Mouse (Mus musculus) heart, embryonic 14.5 days (tissue): ENCODE results near the gene Hfe2. TPM values are rescaled to one million over a fixed set of nuclear protein-coding genes. Genes with fewer than 3 reads are reported as not detected.
"Not testable (repeated sequence)": the region's sequence is repeated elsewhere in the genome, so short reads cannot be mapped to it uniquely, and the experiment has no call there.

Source experiments
- ATAC-seq: fragments of 200-750 bp; cut with Nextera tagmentation; 2 replicates; pipeline ENCODE4 v1.8.0; 2017; ENCODE audit warnings: low read depth, moderate TSS enrichment; ENCODE audit not compliant: insufficient number of reproducible peaks, insufficient read depth, low FRiP score
- H3K27ac ChIP-seq, 2 experiments: fragments of 200-500 bp in 1 of 2; fragments of 300-500 bp in 1 of 2; sonication (generic) in 1 of 2; replicated peaks in 1 of 2; 2 replicates each; pipeline ENCODE4 v1.5.1; 2012 to 2014; ENCODE audit warnings: low read depth in 2 of 2, low read length in 2 of 2, control low read depth in 1 of 2, mild to moderate bottlenecking in 1 of 2, mixed read lengths in 1 of 2; ENCODE audit not compliant: control insufficient read depth in 1 of 2, insufficient read depth in 1 of 2
- H3K27me3 ChIP-seq: fragments of 300-500 bp; sonication (generic); 2 replicates; pipeline ENCODE4 v1.6.1; 2014; ENCODE audit warnings: mild to moderate bottlenecking, low read length, control low read depth; ENCODE audit not compliant: control insufficient read depth, insufficient read depth
- H3K36me3 ChIP-seq: fragments of 300-500 bp; sonication (generic); 2 replicates; pipeline ENCODE4 v1.6.1; 2014; ENCODE audit warnings: mild to moderate bottlenecking, control low read depth, low read length, mixed read lengths; ENCODE audit not compliant: control insufficient read depth, insufficient read depth
- H3K4me1 ChIP-seq, 2 experiments: fragments of 200-500 bp in 1 of 2; fragments of 300-500 bp in 1 of 2; sonication (generic) in 1 of 2; 2 replicates each; pipeline ENCODE4 v1.6.1; 2012 to 2014; ENCODE audit warnings: low read length in 2 of 2, control low read depth in 1 of 2, mixed read lengths in 1 of 2; ENCODE audit not compliant: control insufficient read depth in 2 of 2, insufficient read depth in 2 of 2
- H3K4me2 ChIP-seq: fragments of 300-500 bp; sonication (generic); 2 replicates; pipeline ENCODE4 v1.6.1; 2014; ENCODE audit warnings: mild to moderate bottlenecking, low read length
- H3K4me3 ChIP-seq, 2 experiments: fragments of 200-500 bp in 1 of 2; fragments of 300-500 bp in 1 of 2; sonication (generic) in 1 of 2; 2 replicates each; pipeline ENCODE4 v1.5.1; 2012 to 2014; ENCODE audit warnings: low read length in 2 of 2, mild to moderate bottlenecking in 2 of 2, control low read depth in 1 of 2, low read depth in 1 of 2, moderate library complexity in 1 of 2; ENCODE audit not compliant: control insufficient read depth in 1 of 2, insufficient read depth in 1 of 2
- H3K9ac ChIP-seq: fragments of 300-500 bp; sonication (generic); 2 replicates; pipeline ENCODE4 v1.6.1; 2014; ENCODE audit warnings: mild to moderate bottlenecking, low read length
- H3K9me3 ChIP-seq: fragments of 300-500 bp; sonication (generic); 2 replicates; pipeline ENCODE4 v1.6.1; 2016; ENCODE audit warnings: low read length, control low read depth; ENCODE audit not compliant: control insufficient read depth
- WGBS: fragments of 180-500 bp; shearing (Covaris S2); extraction: QIAGEN DNeasy Blood & Tissue Kit; methylation state at CpG from one replicate; pipeline ENCODE4 v1.1.7; 2014; 5-methylcytosine and 5-hydroxymethylcytosine counted together
- polyA plus RNA-seq: library from polyadenylated mRNA; unstranded; fragments of >200 nt; fragmentation: Nextera tagmentation; extraction: Ambion mirVana; gene quantifications from 2 replicates; pipeline ENCODE4 v1.2.1, GENCODE M21; 2014

Gene Hfe2
- polyA plus RNA-seq, 1 experiment from 2014 or later = 11.7 TPM

DNA sequence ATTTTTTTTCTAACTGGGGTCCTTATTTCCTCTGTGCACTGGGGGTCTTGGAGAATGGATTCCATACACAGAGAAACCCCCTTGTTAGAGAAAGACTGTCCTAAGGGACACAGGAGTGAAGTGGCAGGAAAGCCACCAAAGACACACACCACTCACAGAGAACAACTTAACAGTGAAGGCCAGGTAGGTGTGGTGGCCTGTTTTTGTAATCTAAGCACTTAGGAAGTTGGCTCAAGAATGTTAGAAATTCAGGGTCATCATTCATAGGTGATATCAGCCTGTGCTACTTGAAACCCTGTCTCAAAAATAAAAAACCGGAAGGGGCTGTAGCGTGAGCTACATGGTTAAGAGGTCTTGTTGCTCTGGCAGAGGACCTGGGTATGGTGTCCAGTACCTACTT, 41.0 kb upstream of the Hfe2 start:
- 91% methylated on average over 2 of the region's 2 CpGs for WGBS
- Histone ChIP-seq H3K27me3 (no peaks in the 10 kb centered on the region; the same call in 1 of the 2 replicates), H3K9ac (no peak overlapping the region), H3K9me3 (no peaks in the 10 kb centered on the region), H3K4me3 (no peak overlapping the region), H3K4me2 (no peak overlapping the region), H3K36me3 (no peaks in the 10 kb centered on the region), H3K4me1 (peaks cover 4 to 18% of the 10 kb centered on the region in 2 experiments), H3K27ac (no peak overlapping the region)
- no peak for ATAC-seq

DNA sequence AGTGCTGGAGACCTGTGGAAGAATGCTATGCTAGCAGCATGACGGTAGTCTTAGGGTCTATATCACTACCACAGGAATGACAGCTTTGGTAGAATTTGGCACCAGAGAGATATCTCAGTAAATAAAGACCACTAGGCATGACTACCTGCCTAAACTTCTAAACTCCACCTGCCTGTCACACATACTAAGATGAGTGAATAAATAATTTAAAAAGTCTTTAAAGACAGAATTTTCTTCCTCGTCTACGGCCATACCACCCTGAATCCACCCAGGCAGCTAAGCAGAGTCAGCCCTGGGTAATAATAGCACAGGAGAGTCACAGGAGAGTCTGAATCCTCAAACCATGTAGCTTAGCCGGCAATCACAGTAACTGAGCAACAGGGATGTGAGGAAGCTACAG, 40.1 kb upstream of the Hfe2 start:
- H3K9ac ChIP-seq = peak overlapping the region; percentile 59
- 60% methylated on average over 4 of the region's 4 CpGs for WGBS

DNA sequence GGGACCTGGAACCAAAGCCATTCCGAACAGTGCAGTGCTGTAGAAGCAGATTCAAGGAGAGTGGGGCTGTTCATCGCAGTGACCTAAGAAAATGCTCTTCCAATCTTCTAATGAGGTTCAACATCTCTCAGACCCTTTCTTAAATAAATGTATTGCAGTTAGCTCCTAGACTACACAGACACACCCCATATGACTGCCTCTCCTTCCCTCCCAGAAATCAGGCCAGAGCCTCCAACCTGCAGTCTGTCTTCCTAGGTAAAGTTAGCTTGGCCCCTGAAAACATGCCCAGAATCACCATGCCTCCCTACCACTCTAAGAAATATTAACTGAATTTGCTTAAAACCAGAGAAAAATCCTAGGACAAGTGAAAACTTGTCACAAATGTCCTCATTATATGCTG, 39.6 kb upstream of the Hfe2 start:
- H3K9ac ChIP-seq = peak overlapping the region; percentile 59

More for the DNA sequence above, 40.1 kb upstream of the Hfe2 start:
- H3K27ac ChIP-seq = peak overlapping the region; percentile 7 to 32; a peak in 1 of 4 replicates
- H3K4me3 ChIP-seq = no peak overlapping the region
- peak overlapping the region; percentile 38 for H3K4me2 ChIP-seq
- H3K4me1 ChIP-seq = peaks cover 4 to 18% of the 10 kb centered on the region in 2 experiments
- H3K36me3 ChIP-seq = no peaks in the 10 kb centered on the region
- no peak for ATAC-seq
- no peaks in the 10 kb centered on the region for H3K9me3 ChIP-seq
- no peaks in the 10 kb centered on the region; the same call in 1 of the 2 replicates for H3K27me3 ChIP-seq

DNA sequence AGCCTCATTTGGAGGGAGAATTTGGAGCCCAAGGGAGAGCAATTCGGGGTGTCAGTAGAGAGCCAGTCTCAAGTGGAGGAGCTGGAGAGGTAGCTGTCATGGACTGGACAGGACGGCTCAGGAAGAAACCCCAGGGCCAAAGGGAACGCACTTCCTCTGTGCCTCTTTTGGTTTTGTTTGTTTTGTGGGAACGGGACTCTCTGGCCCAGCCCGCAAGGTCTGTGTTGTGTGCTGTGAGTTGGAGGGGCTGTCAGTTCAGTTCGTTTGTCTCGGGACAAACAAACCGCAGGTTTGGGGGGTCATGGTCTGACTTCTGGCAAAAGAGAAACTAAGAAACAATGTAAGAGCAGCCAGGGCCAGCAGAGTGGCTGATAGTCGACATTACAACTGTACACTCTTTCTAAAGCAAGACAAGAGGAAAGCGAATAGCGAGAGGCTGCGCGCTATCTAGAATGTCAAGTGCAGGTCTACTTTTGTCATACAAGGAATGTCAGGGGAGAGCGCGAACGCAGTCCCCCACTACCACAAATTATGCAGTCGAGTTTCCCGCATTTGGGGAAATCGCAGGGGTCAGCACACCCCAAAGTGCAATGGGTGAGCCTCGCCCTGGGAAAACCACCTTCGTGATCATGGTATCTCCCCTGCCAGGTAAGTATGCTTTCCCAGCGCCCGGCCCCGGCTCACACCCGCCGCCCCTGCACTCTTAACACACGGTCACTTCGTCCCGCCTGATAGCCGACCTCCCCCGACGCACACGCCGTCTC, 38.7 kb upstream of the Hfe2 start:
- not testable (repeated sequence) for H3K9me3 ChIP-seq, H3K9ac ChIP-seq, H3K4me3 ChIP-seq, H3K27ac ChIP-seq, H3K36me3 ChIP-seq, H3K27me3 ChIP-seq, H3K4me2 ChIP-seq
- H3K4me1 ChIP-seq = peaks cover 4 to 18% of the 10 kb centered on the region in 2 experiments
- ATAC-seq = peak; percentile 41
- 0% methylated on average over 3 of the region's 34 CpGs for WGBS

More for the DNA sequence above, 39.6 kb upstream of the Hfe2 start:
- 72% methylated on average over 2 of the region's 2 CpGs for WGBS
- H3K27ac ChIP-seq = peak overlapping the region; percentile 7 to 32; a peak in 2 of 4 replicates
- peaks cover 4 to 18% of the 10 kb centered on the region in 2 experiments for H3K4me1 ChIP-seq
- no peaks in the 10 kb centered on the region for H3K36me3 ChIP-seq
- H3K4me3 ChIP-seq = no peak overlapping the region
- H3K4me2 ChIP-seq = peak overlapping the region; percentile 38
- no peaks in the 10 kb centered on the region for H3K9me3 ChIP-seq
- ATAC-seq = no peak
- H3K27me3 ChIP-seq = no peaks in the 10 kb centered on the region; the same call in 1 of the 2 replicates

DNA sequence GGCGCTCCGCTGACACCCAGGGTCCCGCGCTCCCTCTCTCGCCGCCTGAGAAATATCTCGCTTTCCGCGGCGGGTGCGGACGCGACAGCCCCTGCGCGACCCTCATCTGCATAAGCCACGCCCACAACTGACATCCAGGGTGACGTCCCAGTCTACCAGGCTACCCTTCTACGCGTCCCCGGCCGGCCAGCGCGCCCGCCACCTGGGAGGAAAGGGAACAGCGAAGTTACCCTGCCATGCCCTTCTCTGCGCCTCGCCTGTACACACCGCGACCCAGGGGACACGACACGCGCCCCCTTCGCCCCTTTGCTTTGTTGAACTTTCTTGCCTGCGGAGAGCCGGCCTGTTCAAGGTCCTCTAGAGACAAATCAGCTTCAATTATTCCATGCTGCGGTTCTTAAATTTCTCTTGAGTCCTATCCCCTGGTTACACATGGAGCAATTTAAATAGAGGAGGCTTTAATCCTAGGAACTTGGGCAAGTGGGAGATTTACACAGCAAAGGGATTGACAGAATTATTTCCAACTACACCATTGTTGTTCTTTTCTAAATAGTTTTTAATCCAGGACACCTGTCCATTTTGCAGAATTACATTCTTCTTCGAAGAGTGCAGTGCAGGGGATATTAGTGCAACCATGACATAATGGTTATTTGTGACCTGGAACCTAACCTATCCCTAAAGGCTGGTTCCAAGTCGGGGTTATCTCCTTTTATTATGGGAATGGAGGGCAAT, 38.0 kb upstream of the Hfe2 start:
- peaks cover 4 to 18% of the 10 kb centered on the region in 2 experiments for H3K4me1 ChIP-seq
- H3K4me3 ChIP-seq = peak overlapping the region; percentile 2 to 39; a peak in 2 of 4 replicates
- H3K36me3 ChIP-seq, H3K27me3 ChIP-seq, H3K9me3 ChIP-seq: not testable (repeated sequence)
- H3K9ac ChIP-seq = peak overlapping the region; percentile 77
- H3K27ac ChIP-seq = peak overlapping the region; percentile 11 to 97; a peak in 3 of 4 replicates
- peak; percentile 81 for ATAC-seq
- WGBS = 12% methylated on average over 5 of the region's 38 CpGs
- peak overlapping the region; percentile 74 for H3K4me2 ChIP-seq

DNA sequence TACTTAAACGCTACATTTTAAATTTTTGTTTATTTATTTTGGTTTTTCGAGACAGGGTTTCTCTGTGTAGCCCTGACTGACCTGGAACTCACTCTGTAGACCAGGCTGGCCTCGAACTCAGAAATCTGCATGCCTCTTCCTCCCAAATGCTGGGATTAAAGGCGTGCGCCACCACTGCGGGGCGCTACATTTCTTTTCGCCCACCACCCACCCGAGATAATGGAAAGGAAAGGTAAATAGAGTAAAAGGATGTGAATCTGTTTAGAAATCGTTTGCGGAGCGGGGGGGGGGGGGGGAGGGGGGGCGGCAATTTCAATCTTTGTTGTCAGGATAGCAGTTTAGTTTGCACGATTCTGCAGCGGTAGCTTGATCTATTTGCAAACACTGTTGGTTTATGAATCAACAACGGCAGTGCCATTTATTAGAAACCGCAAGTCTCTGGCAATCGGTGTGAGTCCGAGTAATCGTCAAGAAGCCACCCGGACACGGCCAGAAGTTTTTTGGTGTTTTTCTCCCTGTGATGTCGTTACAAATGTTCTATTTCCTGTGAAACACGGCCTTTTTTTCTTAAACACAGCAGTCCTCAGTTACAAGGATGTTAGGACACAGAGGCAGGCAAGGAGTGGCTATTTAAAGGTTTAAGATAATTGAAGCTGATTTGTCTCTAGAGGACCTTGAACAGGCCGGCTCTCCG, 37.2 kb upstream of the Hfe2 start:
- ATAC-seq = no peak; the same call in 1 of the 2 replicates
- WGBS = 4% methylated on average over 26 of the region's 26 CpGs

DNA sequence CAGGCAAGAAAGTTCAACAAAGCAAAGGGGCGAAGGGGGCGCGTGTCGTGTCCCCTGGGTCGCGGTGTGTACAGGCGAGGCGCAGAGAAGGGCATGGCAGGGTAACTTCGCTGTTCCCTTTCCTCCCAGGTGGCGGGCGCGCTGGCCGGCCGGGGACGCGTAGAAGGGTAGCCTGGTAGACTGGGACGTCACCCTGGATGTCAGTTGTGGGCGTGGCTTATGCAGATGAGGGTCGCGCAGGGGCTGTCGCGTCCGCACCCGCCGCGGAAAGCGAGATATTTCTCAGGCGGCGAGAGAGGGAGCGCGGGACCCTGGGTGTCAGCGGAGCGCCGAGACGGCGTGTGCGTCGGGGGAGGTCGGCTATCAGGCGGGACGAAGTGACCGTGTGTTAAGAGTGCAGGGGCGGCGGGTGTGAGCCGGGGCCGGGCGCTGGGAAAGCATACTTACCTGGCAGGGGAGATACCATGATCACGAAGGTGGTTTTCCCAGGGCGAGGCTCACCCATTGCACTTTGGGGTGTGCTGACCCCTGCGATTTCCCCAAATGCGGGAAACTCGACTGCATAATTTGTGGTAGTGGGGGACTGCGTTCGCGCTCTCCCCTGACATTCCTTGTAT, 36.6 kb upstream of the Hfe2 start:
- WGBS = no CpG with 5 or more reads among the region's 55 CpGs
- not testable (repeated sequence) for H3K27me3 ChIP-seq

More for the DNA sequence above, 37.2 kb upstream of the Hfe2 start:
- H3K4me2 ChIP-seq = peak overlapping the region; percentile 74
- H3K4me3 ChIP-seq = peak overlapping the region; percentile 39 to 43
- H3K4me1 ChIP-seq = peaks cover 4 to 18% of the 10 kb centered on the region in 2 experiments
- no peaks in the 10 kb centered on the region for H3K36me3 ChIP-seq
- H3K27me3 ChIP-seq = no peaks in the 10 kb centered on the region; the same call in 1 of the 2 replicates
- H3K9ac ChIP-seq = peak overlapping the region; percentile 77
- peak overlapping the region; percentile 94 to 97 for H3K27ac ChIP-seq
- no peaks in the 10 kb centered on the region for H3K9me3 ChIP-seq

More for the DNA sequence above, 36.6 kb upstream of the Hfe2 start:
- not testable (repeated sequence) for H3K9me3 ChIP-seq, H3K36me3 ChIP-seq
- H3K9ac ChIP-seq = peak overlapping the region; percentile 77
- peak overlapping the region; percentile 94 to 97 for H3K27ac ChIP-seq
- peak overlapping the region; percentile 74 for H3K4me2 ChIP-seq
- H3K4me1 ChIP-seq = peaks cover 4 to 18% of the 10 kb centered on the region in 2 experiments
- ATAC-seq = peak; percentile 88
- peak overlapping the region; percentile 39 to 43 for H3K4me3 ChIP-seq
